Mouse (Mus musculus): ENCODE results near the gene Nudt5.

GRCm38 (mm10) chr2:5811235-5811782 is 33.5 kb upstream of the Nudt5 start:
- TF ChIP-seq CTCF (IDR thresholded peaks at IDR 0.05; ENCODE audit: insufficient read depth, low read depth, low read length) (no peak), POLR2A (IDR thresholded peaks at IDR 0.05; ENCODE audit: insufficient read depth, low read depth, low read length) (no peak)
